Mouse (Mus musculus) bone marrow, adult 2 months (tissue): ENCODE measurements at regions not wholly inside any gene's neighbourhood (a gene's known extent, or its start where the extent isn't known, plus 50 kb on each side); places are given as distances from the start of the nearest gene placed in this dataset.

Experiments used
- CTCF ChIP-seq: fragments of 200-500 bp; IDR thresholded peaks from 2 replicates; pipeline ENCODE4 v1.5.1; 2011; ENCODE audit warnings: low read length, control low read depth; ENCODE audit not compliant: control insufficient read depth, insufficient read depth
- POLR2A ChIP-seq: fragments of 200-500 bp; IDR thresholded peaks from 2 replicates; pipeline ENCODE4 v1.6.1; 2011; ENCODE audit warnings: low read depth, mild to moderate bottlenecking, control low read depth, low read length, borderline replicate concordance; ENCODE audit not compliant: control insufficient read depth

GRCm38 (mm10) chr15:32093889-32094288, 83.2 kb upstream of the Tas2r119 start:
- no peak for TF ChIP-seq POLR2A
- no peak for TF ChIP-seq CTCF
